Mouse (Mus musculus): Measurements from ENCODE around the gene Slc29a4.

Gene Slc29a4

GRCm38 (mm10) chr5:142682529-142682928, 9.8 kb upstream of the Slc29a4 start:
- Histone ChIP-seq H3K36me3 (ENCODE audit: control insufficient read depth, insufficient read depth, low read length, poor library complexity, severe bottlenecking) (no peaks in the 10 kb centered on the region; the same call in 1 of the 2 replicates), H3K27me3 (ENCODE audit: control insufficient read depth, insufficient read depth, low read length, poor library complexity, severe bottlenecking) (no peaks in the 10 kb centered on the region)
- DNase-seq (ENCODE audit: low read depth, low spot score) = no peak

DNA sequence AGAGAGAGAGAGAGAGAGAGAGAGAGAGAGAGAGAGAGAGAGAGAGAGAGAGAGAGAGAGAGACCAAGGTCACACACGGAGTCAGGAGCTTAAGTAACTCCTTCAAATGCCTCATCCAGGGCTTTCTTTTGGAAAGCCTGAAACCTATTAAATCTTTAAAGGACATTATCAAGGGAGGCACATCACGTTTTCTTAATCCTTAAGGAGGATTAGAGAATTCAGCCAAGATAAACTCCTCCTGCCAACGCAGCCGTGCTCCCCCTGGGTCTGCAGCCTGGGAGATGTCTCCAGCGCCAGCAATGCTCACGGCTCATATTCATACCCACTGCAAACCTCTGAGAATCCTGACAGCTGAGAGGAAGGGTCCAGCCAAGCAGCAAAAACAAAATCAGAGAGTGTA, 3.4 kb upstream of the Slc29a4 start:
- H3K36me3 ChIP-seq (ENCODE audit: control insufficient read depth, insufficient read depth, low read length, poor library complexity, severe bottlenecking) = no peaks in the 10 kb centered on the region
- no peaks in the 10 kb centered on the region for H3K27me3 ChIP-seq (ENCODE audit: control insufficient read depth, insufficient read depth, low read length, poor library complexity, severe bottlenecking)
- no peak for DNase-seq (ENCODE audit: low read depth, low spot score)

GRCm38 (mm10) chr5:142690343-142690742, 2.0 kb upstream of the Slc29a4 start:
- DNase-seq (ENCODE audit: low read depth, low spot score) = no peak
- H3K27me3 ChIP-seq (ENCODE audit: control insufficient read depth, insufficient read depth, low read length, poor library complexity, severe bottlenecking) = no peaks in the 10 kb centered on the region

DNA sequence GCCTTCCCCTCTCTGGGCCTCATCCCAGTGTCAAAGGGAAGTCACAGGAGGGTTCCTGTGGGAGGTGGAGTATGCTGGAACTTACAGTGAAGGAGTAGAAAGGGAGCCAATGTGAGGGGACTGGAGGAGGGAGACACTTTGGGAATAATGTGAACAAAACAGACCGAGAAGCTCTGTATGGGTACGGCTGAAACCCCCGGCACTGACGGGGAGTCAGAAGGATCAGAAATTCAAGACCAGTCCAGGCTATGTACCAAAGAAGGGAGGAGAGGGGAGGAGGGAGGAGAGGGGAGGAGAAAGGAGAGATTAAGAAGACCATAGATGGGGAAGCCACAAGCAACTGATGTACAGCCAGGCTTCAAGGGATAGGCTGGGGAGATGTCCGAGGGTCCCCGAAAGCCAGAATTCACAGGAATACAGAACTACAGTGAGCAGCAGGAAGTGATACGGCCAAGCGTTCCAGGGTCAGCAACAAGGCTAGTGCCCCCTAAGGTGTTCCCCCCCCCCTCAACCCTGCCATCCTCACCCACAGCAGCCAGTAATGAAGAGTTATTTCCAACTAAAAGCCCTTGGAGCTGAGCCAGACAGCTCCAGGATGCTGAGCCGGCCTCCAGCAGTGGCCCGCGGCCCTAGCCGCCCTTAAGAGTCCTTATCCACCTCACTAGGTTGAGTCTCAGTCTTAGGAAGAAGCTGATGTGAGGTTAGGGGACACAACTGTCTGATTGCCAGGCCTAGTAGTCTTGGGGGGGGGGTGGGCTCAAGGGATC, 842 bp downstream of the Slc29a4 start:
- no peaks in the 10 kb centered on the region for H3K27me3 ChIP-seq (ENCODE audit: control insufficient read depth, insufficient read depth, low read length, poor library complexity, severe bottlenecking)
- H3K36me3 ChIP-seq (ENCODE audit: control insufficient read depth, insufficient read depth, low read length, poor library complexity, severe bottlenecking) = no peaks in the 10 kb centered on the region
- no peak for DNase-seq (ENCODE audit: low read depth, low spot score)

More at GRCm38 (mm10) chr5:142690343-142690742, 2.0 kb upstream of the Slc29a4 start:
- no peaks in the 10 kb centered on the region for H3K36me3 ChIP-seq (ENCODE audit: control insufficient read depth, insufficient read depth, low read length, poor library complexity, severe bottlenecking)

GRCm38 (mm10) chr5:142693738-142694430, 1.6 kb downstream of the Slc29a4 start:
- DNase-seq (ENCODE audit: low read depth, low spot score) = no peak
- no peaks in the 10 kb centered on the region for H3K27me3 ChIP-seq (ENCODE audit: control insufficient read depth, insufficient read depth, low read length, poor library complexity, severe bottlenecking)
- no peaks in the 10 kb centered on the region for H3K36me3 ChIP-seq (ENCODE audit: control insufficient read depth, insufficient read depth, low read length, poor library complexity, severe bottlenecking)

DNA sequence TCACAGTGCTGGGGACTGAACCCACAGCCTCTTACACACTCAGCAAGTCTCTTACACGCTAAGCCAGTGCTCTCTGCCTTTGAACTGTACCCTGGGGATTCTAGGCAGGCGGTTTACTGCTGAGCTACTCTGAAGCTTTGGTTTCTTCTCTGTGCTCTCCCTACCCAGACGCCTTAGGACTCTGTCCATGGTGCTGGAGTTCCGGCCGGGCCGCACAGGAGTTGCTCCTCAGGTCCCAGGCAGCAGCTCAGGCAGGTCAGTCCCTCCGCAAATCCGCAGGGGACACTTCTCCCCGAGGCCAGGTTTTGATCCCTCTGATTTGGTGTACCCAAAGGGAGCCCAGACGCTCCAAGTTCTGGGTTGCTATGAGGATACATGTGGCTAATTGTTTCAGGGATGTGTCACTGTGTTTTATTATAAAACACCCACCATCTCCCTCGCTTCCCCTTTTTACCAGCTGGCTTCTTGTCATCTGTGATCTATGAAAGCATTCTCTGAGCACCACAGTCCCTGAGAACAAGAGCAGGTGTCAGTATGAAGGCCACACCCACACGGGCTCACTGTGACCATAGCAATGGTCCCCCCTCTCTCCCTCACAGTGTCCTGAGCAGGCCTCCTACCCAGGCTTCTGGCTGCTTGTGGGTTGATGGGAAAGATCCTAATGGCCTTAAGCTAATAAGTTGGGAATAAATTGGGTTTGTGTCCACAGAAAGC, 2.5 kb downstream of the Slc29a4 start:
- Histone ChIP-seq H3K36me3 (ENCODE audit: control insufficient read depth, insufficient read depth, low read length, poor library complexity, severe bottlenecking) (no peaks in the 10 kb centered on the region), H3K27me3 (ENCODE audit: control insufficient read depth, insufficient read depth, low read length, poor library complexity, severe bottlenecking) (no peaks in the 10 kb centered on the region)
- peak; percentile 63 for DNase-seq (ENCODE audit: low read depth, low spot score)

DNA sequence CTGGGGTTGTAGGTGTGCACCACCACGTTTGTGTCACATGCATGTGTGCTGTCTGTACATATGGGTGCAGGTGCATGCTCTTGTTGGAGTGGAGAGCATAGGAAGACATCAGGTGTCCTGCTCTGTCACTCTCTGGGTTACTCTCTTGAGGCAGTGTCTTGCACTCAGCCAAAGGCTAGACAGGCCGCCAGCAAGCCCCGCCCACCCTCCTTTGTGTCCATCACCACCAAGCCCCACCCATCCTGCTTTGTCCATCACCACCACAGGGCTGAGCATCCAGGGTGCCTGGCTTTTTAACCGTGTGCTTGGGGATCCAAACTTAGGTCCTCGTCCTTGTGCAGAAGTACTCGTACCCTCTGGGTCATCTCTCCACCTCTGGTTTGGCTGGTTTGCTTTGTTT, 3.9 kb downstream of the Slc29a4 start:
- no peaks in the 10 kb centered on the region for H3K27me3 ChIP-seq (ENCODE audit: control insufficient read depth, insufficient read depth, low read length, poor library complexity, severe bottlenecking)
- DNase-seq (ENCODE audit: low read depth, low spot score) = no peak
- H3K36me3 ChIP-seq (ENCODE audit: control insufficient read depth, insufficient read depth, low read length, poor library complexity, severe bottlenecking) = no peaks in the 10 kb centered on the region

DNA sequence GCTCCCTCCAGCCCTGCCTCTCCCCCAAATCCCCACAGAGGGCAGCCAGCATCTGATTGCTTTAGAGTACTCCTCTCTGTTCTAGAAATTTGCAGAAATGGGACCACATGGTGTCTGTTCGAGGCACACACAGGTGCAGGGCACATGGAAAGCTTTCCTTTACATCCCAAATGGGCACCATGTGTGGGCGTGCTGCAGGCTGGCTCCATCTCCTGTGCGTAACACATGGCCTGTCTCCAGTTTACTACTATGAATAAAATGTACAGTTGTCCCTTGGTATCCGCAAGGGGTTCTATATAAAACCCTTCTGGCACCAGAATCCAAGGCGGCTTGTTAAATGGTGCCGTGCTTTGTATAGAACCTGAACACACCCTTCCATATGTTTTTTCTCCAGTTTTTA, 4.6 kb downstream of the Slc29a4 start:
- Histone ChIP-seq H3K27me3 (ENCODE audit: control insufficient read depth, insufficient read depth, low read length, poor library complexity, severe bottlenecking) (no peaks in the 10 kb centered on the region), H3K36me3 (ENCODE audit: control insufficient read depth, insufficient read depth, low read length, poor library complexity, severe bottlenecking) (no peaks in the 10 kb centered on the region)
- DNase-seq (ENCODE audit: low read depth, low spot score) = no peak

DNA sequence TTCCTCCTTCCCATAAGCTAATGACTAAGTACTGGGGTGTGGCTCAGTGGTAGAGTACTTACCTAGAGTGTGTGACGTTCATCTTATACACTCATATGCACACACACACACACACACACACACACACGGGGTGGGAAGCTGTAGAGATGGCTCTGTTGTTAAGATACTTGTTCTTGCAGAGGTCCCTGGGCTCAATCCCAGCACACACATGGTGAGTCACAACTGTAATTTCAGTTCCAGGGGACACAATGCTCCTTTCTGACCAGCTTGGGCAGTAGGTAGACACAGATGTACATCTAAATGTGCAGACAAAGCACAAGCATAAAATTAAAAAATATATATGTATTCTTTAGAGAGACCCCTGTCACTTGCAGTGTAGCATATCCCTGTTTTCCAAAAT, 5.4 kb downstream of the Slc29a4 start:
- no peak for DNase-seq (ENCODE audit: low read depth, low spot score)
- H3K36me3 ChIP-seq (ENCODE audit: control insufficient read depth, insufficient read depth, low read length, poor library complexity, severe bottlenecking) = no peaks in the 10 kb centered on the region
- H3K27me3 ChIP-seq (ENCODE audit: control insufficient read depth, insufficient read depth, low read length, poor library complexity, severe bottlenecking) = no peaks in the 10 kb centered on the region

- no peaks in the 10 kb centered on the region for H3K36me3 ChIP-seq (ENCODE audit: control insufficient read depth, insufficient read depth, low read length, poor library complexity, severe bottlenecking)
- no peaks in the 10 kb centered on the region for H3K27me3 ChIP-seq (ENCODE audit: control insufficient read depth, insufficient read depth, low read length, poor library complexity, severe bottlenecking)
- peak; percentile 48 for DNase-seq (ENCODE audit: low read depth, low spot score)
Observed at GRCm38 (mm10) chr5:142700842-142701589, 8.7 kb downstream of the Slc29a4 start.

DNA sequence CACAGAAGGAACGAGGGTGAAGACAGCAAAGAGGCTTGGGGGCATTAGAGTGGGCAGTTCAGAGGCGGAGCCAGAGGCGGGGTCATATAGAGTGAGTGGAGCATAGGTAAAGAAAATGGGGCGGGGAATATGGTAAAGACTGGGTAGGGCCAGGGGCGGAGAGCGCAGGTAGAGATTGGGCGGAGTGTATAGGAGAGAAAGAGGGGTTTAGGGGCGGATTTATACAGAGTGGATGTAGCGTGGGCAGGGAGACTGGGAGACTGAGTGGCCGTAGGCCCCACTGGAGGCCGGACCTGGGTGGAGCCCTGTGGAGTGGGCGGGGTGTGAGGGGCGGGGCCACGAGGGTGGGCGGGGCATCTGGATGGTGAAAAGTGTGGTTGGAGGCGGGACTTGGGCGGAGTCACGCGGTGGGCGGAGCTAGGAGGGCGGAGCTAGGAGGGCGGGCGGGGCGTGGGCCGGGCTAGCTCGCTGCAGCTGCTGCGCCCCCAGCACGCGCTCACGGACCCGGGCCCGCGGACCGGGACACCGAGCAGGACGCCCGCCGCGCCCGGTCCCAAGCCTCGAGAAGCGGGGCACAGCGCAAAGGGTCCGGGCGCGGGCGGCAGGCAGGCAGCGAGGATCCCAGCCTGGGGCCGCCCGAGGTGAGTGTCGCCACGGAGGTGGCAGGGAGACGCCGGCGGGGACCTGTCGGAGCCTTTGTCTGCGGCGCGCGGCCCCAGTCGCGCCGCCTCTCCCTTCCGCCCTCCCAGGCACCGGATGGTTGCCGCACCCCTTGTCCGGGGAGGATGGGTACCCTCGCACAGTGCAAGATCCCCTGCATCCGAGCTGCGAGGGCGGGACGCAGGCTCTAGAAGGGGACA, 9.6 kb downstream of the Slc29a4 start:
- no peaks in the 10 kb centered on the region for H3K36me3 ChIP-seq (ENCODE audit: control insufficient read depth, insufficient read depth, low read length, poor library complexity, severe bottlenecking)
- H3K27me3 ChIP-seq (ENCODE audit: control insufficient read depth, insufficient read depth, low read length, poor library complexity, severe bottlenecking) = no peaks in the 10 kb centered on the region
- peak; percentile 70 for DNase-seq (ENCODE audit: low read depth, low spot score)

GRCm38 (mm10) chr5:142702511-142703138, 10.3 kb downstream of the Slc29a4 start:
- no peaks in the 10 kb centered on the region for H3K36me3 ChIP-seq (ENCODE audit: control insufficient read depth, insufficient read depth, low read length, poor library complexity, severe bottlenecking)
- DNase-seq (ENCODE audit: low read depth, low spot score) = no peak
- no peaks in the 10 kb centered on the region for H3K27me3 ChIP-seq (ENCODE audit: control insufficient read depth, insufficient read depth, low read length, poor library complexity, severe bottlenecking)

GRCm38 (mm10) chr5:142703569-142703968, 11.3 kb downstream of the Slc29a4 start:
- no peak for DNase-seq (ENCODE audit: low read depth, low spot score)
- H3K27me3 ChIP-seq (ENCODE audit: control insufficient read depth, insufficient read depth, low read length, poor library complexity, severe bottlenecking) = no peaks in the 10 kb centered on the region
- no peaks in the 10 kb centered on the region for H3K36me3 ChIP-seq (ENCODE audit: control insufficient read depth, insufficient read depth, low read length, poor library complexity, severe bottlenecking)
